Mouse (Mus musculus): Measurements from ENCODE around the gene Zmynd10.
"Not testable (repeated sequence)": the region's sequence is repeated elsewhere in the genome, so short reads cannot be mapped to it uniquely, and the experiment has no call there.

Zmynd10 gene

DNA sequence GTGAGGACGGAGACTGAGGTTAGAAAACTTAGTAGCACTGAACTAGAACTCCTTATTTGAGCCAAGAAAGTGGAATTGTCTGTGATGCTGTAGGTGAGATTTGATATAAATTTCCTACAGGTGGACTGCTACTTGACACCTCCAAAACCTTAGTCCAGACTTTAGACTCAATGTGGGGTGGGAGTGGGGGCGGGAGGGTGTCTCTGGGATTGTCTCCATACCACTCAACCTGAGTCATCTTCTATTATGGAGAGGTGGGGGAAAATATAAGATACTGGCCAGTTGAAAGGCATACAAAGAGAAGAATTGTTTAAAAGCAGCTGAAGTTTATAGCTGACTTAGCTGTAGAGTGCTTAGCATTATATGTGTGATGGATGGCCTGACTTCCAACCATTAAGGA lies 8.6 kb downstream of the Zmynd10 start:
- DNase-seq, result no peak

DNA sequence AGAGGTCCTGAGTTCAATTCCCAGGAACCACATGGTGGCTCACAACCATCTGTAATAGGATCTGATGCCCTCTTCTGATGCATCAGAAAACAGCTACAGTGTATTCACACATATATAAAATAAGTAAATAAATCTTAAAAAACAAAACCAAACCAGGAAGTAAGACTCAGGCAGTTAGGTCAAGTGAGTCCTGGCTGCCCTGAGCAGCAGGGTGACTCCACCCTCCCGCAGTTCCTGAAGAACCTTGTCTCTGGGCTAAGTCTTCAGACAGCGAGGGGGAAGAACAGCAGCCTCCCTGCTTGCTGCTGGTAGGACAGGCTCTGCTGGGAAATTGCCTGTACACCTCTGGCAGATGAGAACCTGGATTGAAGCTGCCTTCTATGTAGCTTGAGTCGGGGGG lies 9.2 kb downstream of the Zmynd10 start:
- no peak for DNase-seq

DNA sequence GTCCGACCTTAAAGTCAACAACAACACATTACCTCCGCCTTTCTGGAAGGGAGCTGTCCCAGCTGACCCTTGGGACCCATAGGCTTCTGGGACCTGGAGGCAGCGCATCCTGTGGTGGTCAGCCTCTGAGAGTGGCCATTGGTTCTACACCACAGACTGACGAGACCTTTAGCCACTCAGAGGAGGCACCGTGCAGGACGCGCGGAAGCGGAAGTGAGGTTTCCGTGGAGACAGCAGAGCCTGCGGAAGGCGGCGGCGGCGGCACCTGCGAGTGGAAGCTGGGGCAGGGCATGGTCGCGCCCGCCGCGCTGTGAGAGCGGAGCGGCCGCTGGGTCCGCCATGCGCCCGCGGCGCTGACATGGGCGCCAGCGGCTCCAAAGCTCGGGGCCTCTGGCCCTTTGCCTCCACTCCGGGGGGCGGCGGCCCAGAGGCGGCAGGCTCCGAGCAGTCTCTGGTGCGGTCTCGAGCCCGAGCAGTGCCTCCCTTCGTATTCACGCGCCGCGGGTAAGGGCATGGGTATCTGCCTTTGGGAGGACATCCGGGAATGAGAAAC lies 16.0 kb downstream of the Zmynd10 start, which contains the start of gene Tusc2:
Gene Tusc2 (plus strand): TSS at position 227 of the 553 bp plus-strand sequence.
- peak; percentile 94 to 95 for DNase-seq

DNA sequence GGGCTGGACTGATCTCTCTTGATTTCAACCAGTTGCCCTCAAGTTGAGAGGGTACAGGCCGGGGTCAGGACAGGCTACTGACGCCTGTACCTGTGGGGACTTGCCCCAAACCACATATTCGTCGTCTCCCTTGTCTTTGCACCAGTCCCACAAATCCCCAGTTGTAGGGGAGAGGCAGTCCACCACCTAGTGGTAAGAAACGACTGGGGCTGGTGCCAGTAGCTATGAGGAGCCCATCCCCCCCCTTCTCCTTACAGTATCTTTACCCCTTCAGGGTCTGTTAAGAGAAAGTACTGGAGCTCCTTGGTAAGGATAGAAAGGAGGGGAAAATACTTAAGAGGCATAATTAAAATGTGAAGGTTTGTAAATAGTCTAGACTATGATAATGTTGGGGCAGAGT lies 18.5 kb downstream of the Zmynd10 start:
- DNase-seq, result not testable (repeated sequence)

DNA sequence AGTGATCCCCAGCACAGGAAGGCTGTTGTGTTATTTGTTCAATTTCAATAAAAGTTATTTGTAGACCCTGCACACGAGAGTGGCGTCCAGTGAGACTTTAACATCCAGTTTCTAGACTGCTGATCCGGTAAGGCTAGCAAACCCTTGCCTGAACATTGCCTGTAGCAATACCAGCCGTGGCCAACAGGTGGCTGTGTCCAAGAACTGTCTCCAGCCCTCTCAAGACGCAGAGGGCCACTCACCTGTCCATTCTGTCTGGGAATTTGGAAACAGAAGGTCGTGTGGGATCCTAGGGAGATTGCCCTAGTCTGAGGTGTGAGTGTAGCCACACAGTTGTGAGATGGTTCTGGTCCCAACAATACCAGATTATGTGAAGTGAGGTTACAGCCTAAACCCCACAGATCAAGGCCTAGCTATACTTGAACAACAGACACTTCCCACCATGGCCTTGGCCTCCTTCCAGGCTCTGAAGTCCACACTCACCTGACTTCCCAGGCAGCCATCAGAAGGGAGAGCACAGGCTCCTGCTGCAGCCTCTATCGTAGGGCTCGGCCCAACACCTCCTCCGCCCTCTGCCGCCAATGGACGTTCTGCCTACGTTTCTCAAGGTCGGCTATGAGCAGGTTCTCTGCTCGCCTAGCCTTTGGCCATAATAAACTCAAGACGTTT lies 19.1 kb downstream of the Zmynd10 start:
- peak; percentile 89 to 93 for DNase-seq

DNA sequence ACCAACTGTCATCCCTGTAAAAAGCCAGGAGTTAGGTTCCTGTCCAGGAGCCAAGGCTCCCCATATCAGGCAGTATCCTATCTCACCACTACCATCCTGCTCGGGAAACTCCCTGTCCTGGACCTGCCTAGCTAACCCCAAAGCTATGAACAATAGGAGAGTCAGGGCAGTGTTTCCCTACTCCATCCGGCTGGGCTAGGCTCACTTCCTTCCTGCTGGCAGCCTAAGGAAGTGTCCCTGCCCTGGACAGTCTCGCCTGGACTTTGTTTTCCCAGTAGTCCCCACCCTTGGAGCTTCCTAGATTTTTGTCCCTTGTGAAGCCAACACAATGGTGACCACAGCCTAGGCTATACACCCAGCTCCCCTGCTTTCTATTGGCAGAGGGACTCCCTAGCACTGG lies 19.8 kb downstream of the Zmynd10 start:
- no peak for DNase-seq

DNA sequence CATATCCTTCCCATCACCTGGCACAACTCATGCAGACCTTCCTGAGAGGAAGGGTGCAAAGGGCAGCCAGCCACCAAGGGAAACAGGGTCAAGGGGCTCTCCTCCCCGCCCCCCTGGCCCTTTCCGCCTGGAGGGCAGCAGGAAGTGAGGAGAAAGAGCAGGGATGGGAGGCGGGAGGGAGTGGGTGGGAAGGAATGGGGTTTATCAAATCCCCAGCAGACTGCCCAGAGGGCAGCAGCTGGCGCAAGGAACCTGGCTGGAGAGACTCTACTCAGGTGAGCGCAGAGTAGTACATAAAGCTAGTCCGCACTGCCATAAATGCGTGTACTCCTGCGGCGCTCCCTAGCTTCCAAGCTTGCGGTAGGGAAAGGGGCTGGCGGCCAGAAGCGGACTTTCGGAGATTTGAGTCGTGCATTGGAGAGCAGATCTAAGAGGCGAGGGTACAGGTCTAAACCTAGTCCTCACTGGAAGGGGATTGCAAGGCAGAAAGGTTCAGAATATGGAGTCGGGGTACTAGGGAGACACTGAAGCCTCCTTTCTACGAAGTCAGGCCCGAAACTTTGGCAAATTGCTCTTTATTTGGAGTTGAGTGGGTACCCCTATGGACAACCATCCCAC lies 20.7 kb downstream of the Zmynd10 start, which contains the start of gene Hyal2:
Gene Hyal2 (plus strand): TSS at position 244 of the 618 bp plus-strand sequence.
- no peak for DNase-seq

DNA sequence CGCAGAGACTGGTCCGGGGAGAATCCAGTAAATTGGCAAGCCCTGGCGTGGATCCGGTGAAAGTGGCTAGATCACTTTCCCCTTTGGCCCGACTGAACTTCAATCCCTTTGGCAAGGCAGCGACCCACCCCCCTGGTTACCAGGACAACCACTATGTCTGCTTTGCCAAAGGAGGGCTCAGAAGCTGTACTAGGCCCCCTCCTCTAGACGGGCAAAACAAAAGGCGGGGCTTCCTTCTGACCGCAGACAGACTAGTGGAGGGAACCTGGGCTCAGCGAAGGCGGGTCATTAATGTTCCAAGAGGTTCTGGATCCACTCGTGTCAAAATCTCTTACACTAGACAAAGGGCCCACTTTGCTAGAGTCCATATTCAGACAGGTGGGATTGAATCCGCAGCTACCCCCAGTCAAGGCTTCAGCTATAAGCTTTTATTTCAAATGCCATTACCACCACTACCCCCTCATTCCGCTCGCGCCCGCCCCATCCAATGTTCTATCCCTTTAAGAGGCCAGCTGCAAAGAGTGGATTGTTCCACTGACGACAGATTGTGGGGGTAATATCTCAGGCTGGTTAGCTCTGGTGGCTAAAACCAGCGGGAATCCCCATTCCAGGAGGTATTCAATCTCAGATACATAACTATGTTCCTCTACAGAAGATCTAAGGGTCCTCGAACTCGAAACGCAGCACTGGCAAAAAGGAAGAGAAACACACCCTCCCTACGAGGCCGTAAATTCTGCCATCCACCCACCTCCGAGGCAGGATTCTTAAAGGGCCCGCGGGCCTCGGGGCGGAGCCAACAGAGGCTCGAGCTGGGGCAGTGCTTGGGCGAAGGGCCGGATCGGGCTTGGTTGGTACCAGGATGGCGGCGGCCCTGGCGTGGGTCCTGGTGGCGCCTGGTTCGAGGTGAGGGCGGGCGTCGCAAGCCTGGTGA lies 21.5 kb downstream of the Zmynd10 start:
- peak; percentile 86 to 88 for DNase-seq

DNA sequence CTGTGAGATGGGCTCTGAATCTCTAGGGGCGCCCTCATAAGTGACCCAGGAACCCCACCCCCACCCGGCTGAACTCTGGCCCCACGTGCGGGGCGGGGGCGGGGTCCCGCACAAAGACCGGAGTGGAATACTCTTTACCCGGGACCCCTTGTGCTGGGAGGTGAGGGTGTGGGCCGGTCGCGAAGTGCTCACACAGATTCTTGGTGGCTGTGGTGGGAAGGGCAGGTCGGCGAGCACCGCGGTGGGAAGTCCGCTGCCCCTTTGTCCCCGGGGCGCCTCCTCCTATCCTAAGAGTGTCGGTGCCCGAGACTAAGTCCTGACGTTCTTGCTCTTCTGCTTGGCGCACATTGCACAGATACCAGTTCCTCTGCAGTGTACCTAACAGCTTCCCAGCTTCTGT lies 22.2 kb downstream of the Zmynd10 start:
- DNase-seq, result peak in 1 of 2 experiments; percentile 52

DNA sequence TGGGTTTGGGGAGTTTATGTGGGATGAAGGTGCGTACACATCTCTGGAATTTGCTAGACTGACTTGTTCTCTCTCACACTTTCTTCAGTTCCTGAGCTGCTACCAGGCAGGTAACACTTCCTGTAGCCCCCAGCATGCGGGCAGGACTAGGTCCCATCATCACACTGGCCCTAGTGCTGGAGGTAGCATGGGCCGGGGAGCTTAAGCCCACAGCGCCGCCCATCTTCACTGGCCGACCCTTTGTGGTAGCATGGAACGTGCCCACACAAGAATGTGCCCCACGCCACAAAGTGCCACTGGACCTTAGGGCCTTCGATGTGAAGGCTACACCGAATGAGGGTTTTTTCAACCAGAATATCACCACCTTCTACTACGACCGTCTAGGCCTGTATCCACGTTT lies 22.9 kb downstream of the Zmynd10 start:
- no peak for DNase-seq

DNA sequence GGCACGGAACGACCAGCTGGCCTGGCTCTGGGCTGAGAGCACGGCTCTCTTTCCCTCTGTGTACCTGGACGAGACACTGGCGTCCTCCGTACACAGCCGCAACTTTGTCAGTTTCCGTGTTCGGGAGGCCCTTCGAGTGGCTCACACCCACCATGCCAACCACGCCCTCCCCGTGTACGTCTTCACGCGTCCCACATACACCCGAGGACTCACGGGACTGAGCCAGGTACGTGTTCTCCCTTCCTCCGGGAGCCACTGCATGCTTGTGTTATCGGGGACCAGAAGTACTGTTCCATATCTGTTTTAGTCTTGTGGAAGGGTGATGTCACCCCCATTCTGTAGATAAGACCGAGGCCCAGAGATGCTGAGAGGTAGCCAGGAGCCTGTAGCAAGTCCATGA lies 23.7 kb downstream of the Zmynd10 start:
- DNase-seq, result no peak

DNA sequence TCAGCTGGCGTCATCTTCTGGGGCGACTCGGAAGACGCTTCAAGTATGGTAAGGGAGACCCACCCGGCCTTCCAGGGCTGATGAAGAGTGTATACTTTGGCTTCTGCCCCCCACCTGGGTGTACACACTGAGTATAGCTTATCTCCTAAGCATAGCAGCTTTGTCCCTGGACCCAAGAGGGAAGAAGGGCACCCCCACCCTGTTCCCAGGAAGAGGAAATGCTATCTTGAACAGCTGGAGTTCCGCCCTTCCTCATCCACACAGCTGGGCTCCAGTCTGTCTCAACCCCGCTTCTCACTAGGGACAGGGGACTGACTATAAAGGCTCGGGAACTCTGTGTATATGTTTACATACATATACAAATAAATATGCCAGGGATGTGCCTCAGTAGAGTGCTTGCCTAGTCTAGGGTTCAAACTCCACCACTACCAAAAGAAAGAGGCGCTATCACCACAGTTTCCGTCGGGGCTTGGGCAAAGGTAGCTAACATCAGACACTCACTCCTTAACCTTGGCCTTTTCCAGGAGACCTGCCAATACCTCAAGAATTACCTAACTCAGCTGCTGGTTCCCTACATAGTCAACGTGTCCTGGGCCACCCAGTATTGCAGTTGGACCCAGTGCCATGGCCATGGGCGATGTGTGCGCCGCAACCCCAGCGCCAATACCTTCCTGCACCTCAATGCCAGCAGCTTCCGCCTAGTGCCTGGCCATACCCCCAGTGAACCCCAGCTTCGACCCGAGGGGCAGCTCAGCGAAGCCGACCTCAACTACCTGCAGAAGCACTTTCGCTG lies 24.6 kb downstream of the Zmynd10 start:
- DNase-seq, result no peak

DNA sequence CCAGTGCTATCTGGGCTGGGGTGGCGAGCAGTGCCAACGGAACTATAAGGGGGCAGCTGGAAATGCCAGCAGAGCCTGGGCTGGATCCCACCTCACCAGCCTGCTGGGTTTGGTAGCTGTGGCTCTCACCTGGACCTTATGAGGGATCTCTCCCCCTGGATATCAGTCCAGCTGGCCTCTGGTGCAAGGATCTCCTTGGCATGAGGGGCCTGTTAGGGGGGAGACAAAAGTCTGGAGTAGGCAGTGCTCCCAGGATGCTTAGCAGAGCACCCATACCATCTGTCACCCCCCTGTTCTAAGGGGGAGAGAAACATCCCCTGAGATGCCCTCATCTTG lies 25.2 kb downstream of the Zmynd10 start:
- DNase-seq, result no peak

DNA sequence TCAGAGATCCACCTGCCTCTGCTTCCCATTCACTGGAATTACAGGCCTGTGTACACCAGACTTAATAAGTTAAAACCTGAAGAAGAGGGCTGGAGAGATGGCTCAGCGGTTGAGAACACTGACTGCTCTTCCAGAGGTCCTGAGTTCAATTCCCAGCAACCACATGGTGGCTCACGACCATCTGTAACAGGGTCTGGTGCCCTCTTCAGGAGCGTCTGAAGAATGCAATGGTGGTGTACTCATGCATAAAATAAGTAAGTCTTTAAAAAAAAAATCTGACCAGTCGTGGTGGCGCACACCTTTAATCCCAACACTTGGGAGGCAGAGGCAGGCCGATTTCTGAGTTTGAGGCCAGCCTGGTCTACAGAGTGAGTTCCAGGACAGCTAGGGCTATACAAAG lies 26.7 kb downstream of the Zmynd10 start:
- DNase-seq, result not testable (repeated sequence)

DNA sequence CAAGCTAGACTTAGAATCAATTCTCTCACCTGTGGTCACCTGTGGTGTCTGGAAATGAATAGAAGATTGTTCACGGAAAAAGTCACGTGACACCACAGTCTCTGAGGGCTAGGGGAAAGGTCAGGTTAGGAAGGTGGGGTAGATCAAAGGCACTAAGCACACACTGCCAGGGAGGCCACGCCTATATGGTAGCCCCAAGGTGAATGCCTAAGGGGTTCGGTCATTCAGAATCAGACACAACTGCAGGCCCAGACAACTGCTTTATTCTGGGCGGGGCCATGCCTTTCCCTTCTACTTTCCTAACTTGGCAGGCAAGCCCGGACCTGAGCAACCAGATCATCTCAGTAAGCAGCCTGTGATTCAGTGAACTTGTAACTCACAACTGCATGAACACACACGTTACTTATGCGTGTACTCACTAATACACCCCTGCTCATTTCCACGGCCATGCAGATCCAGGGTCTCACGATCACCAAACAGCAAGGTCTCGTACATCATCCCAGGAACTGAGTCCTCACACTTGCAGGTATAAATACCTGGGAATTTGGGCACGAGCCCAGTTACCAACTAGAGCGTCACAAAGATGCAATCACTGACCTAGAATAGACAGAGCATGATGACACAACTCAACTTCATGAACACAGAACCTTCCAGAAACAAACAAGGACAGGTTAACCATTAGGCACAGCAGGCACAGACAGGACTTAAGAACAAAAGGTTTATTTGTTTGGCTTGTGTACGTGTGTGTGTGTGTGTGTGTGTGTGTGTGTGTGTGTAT lies 28.7 kb downstream of the Zmynd10 start:
- DNase-seq, result peak; percentile 66 to 84

DNA sequence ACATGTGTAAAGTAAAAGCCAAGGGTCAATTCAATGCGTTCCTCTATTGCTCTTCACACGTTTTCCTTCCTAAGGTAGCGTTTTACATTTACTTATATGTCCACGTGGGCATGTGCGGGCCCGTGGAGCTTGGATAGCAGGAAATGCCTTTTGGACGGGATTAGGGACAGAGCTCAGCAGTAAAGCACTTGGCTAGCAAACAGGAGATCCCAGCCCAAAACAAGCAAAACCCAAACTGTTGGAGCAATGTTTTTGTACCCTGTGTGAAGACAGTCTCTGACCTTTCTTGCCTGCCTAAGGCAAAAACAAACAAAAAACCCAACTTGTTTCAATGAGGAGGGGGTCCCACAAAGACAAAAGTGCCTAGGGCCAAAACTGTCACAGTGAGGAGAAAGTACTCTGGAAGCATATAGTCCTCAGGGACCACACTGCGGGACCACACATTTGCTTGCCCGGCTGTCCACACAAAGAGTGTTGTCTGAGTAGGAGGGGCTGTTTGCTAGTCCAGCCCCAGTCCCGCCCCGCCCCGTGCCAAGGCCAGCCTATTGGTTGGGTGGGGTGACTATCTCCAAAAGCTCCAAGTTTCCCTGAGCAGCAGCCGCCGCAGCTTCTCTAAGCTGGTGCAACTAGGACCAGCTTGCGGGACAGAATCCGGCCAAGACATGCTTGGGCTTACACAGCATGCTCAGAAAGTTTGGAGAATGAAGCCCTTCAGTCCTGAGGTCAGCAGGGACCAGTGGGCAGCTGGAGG lies 29.4 kb downstream of the Zmynd10 start, which contains the start of gene Hyal1:
Gene Hyal1 (plus strand): TSS at position 571 of the 751 bp plus-strand sequence.
- DNase-seq, result peak; percentile 62 to 80

DNA sequence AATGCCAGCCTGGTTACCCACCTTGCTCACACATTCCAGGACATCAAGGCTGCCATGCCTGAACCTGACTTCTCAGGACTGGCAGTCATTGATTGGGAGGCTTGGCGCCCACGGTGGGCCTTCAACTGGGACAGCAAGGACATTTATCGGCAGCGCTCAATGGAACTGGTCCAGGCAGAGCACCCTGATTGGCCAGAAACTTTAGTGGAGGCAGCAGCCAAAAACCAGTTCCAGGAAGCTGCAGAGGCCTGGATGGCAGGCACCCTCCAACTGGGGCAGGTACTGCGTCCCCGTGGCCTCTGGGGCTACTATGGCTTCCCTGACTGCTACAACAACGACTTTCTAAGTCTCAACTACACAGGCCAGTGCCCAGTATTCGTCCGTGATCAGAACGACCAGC lies 30.8 kb downstream of the Zmynd10 start:
- no peak for DNase-seq

DNA sequence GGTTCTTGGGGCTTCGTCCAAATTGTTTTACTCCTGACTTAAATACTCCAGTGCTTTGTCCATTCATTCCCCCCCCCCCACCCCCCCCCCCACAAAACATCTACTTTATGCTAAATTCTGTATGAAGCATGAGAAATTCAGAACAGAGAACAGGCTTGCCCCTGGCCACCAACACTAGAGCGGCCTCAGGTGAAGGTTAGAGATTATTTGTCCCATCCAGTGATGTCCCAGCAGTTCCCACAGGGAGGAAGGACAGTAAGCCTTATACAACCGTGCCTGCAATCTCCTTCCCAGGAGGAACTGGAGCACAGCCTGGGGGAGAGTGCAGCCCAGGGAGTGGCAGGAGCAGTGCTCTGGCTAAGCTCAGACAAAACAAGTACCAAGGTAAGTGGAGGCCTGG lies 31.5 kb downstream of the Zmynd10 start, which contains the start of gene Naa80:
Gene Naa80 (plus strand): TSS at position 301 of the 400 bp plus-strand sequence.
- DNase-seq, result no peak

DNA sequence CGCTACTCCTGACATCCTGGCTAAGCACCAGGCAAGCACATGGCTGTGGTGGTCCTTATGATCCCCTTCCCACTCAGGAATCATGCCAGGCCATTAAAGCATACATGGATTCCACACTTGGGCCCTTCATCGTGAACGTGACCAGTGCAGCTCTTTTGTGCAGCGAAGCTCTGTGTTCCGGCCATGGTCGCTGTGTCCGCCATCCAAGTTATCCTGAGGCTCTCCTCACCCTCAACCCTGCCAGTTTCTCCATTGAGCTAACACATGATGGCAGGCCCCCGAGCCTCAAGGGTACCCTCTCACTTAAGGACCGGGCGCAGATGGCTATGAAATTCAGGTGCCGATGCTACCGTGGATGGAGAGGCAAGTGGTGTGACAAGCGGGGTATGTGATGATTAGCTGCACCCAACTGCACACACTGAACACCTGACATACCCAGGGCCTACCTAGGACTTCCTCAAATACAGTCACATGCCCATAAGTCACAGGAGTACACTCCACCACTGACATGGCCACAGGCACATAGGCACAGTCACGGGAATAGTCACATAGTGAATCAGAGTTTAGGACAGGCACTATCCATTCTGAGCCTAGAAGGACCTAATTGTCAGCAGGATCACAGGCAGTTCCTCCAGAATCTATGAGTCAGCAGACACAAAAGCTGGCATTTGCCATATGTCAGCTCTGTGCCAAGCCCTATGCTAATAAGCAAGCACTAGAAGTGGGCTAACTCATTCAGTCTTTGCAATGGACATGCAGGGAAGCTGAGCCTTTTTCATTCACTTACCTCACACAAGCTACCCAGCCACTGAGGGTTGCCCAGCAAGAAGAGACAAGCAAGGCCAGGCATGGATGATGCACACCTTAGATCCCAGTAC lies 32.2 kb downstream of the Zmynd10 start:
- DNase-seq, result peak in 1 of 2 experiments; percentile 39
